In genomic region chr12:24974446-24975114, GRCm38 (mm10) we compare ENCODE assay signal across 8 mouse cellular contexts. TPM values are rescaled to one million over a fixed set of nuclear protein-coding genes. Genes with fewer than 3 reads are reported as not detected.
A peak's percentile ranks its signal among the peaks of the same experiment; 100 is the strongest.
DNase-seq lines count a peak whose midpoint lies in the region; ATAC-seq lines count a peak whose summit lies in the region.

Gene Kidins220 (plus strand): TSS chr12:24974925.

- H3K9me3 ChIP-seq in hindbrain, embryonic 13.5 days: no peaks in the 10 kb centered on the region

- WGBS in hindbrain, embryonic 13.5 days: 17% methylated on average over 29 of the region's 29 CpGs

- peak within 1 kb of the TSS; percentile 88 for H3K4me3 ChIP-seq in hindbrain, embryonic 13.5 days

- ATAC-seq in hindbrain, embryonic 13.5 days (ENCODE audit: low FRiP score): peak; percentile 92

- H3K4me1 ChIP-seq in hindbrain, embryonic 13.5 days (replicated peaks): peaks cover 21% of the 10 kb centered on the region

- peak within 1 kb of the TSS; percentile 91 for H3K9ac ChIP-seq in hindbrain, embryonic 13.5 days

- peaks cover 7% of the 10 kb centered on the region; the same call in 1 of the 2 replicates for H3K36me3 ChIP-seq in hindbrain, embryonic 13.5 days

- DNase-seq in NIH3T3 (ENCODE audit: low read depth): peak; percentile 95
- DNase-seq in cerebellum, postnatal 10 days: peak; percentile 99 to 100
- peak; percentile 91 to 95 for DNase-seq in frontal cortex, postnatal 14 days (ENCODE audit: low spot score in 2 of 2)
- peak; percentile 94 to 95 for DNase-seq in layer of hippocampus, postnatal 25 days (ENCODE audit: extremely low spot score in 1 of 2, low spot score in 1 of 2)
- DNase-seq in lung, postnatal 25 days (ENCODE audit: low spot score): peak; percentile 93
- peak; percentile 94 for DNase-seq in retina, embryonic 14.5 days (ENCODE audit: low spot score)
- peak; percentile 99 for DNase-seq in thymus, postnatal 4 days

- peak within 1 kb of the TSS; percentile 97 for H3K27ac ChIP-seq in hindbrain, embryonic 13.5 days

- no peaks in the 10 kb centered on the region for H3K27me3 ChIP-seq in hindbrain, embryonic 13.5 days

- peak within 1 kb of the TSS; percentile 57 for H3K4me2 ChIP-seq in hindbrain, embryonic 13.5 days

RNA-seq across cellular contexts. Expression of gene Kidins220, which starts in this region (rescaled TPM):
- 121 and 126 TPM in 2 replicates for polyA plus RNA-seq in hindbrain, embryonic 13.5 days (2015; fragmentation: Nextera tagmentation; extraction: Ambion mirVana)
- total RNA-seq in layer of hippocampus, postnatal 25 days (2021): 100 to 1,000 TPM; 305 to 349 TPM

Comparison
In these comparisons a context has a peak if more than half of its experiments do, and no peak if none do; other contexts are left out.
1. Peak in every context shown above with its lines: DNase-seq, ATAC-seq, H3K4me3 ChIP-seq and H3K27ac ChIP-seq.